Mouse (Mus musculus) kidney, postnatal 0 days (tissue): ENCODE measurements around the gene Polr1a. TPM values are rescaled to one million over a fixed set of nuclear protein-coding genes. Genes with fewer than 3 reads are reported as not detected.
A peak's percentile ranks its signal among the peaks of the same experiment; 100 is the strongest.

Experiments
- ATAC-seq: fragments of 200-750 bp; cut with Nextera tagmentation; replicated peaks from 2 replicates; pipeline ENCODE4 v1.8.0; 2017; ENCODE audit warnings: low read depth, moderate number of reproducible peaks, moderate TSS enrichment, moderate library complexity; ENCODE audit not compliant: low FRiP score
- DNase-seq: peaks from one replicate; pipeline ENCODE4 v3.0.0-alpha.2; 2016; ENCODE audit warnings: low spot score
- H3K27ac ChIP-seq: fragments of 300-500 bp; sonication (generic); 2 replicates; pipeline ENCODE4 v1.5.1; 2014; ENCODE audit warnings: mild to moderate bottlenecking
- H3K27me3 ChIP-seq: fragments of 300-500 bp; sonication (generic); 2 replicates; pipeline ENCODE4 v1.6.1; 2014; ENCODE audit warnings: low read length, mixed read lengths; ENCODE audit not compliant: insufficient read depth
- H3K36me3 ChIP-seq: fragments of 300-500 bp; sonication (generic); 2 replicates; pipeline ENCODE4 v1.6.1; 2014; ENCODE audit warnings: low read length, mixed read lengths; ENCODE audit not compliant: insufficient read depth
- H3K4me1 ChIP-seq: fragments of 300-500 bp; sonication (generic); replicated peaks from 2 replicates; pipeline ENCODE4 v1.6.1; 2014; ENCODE audit warnings: antibody characterized with exemption, low read length, mixed read lengths; ENCODE audit not compliant: insufficient read depth
- H3K4me2 ChIP-seq: fragments of 300-500 bp; sonication (generic); 2 replicates; pipeline ENCODE4 v1.6.1; 2014; ENCODE audit warnings: mild to moderate bottlenecking, low read length, moderate library complexity, mixed read lengths
- H3K4me3 ChIP-seq: fragments of 300-500 bp; sonication (generic); replicated peaks from 2 replicates; pipeline ENCODE4 v1.5.1; 2014; ENCODE audit warnings: low read depth, low read length
- H3K9ac ChIP-seq: fragments of 300-500 bp; sonication (generic); 2 replicates; pipeline ENCODE4 v1.6.1; 2014; ENCODE audit warnings: low read depth, low read length
- H3K9me3 ChIP-seq: fragments of 300-500 bp; sonication (generic); replicated peaks from 2 replicates; pipeline ENCODE4 v1.6.1; 2016; ENCODE audit warnings: low read length, inconsistent platforms, mixed read lengths
- CTCF ChIP-seq: IDR thresholded peaks from 2 replicates; pipeline ENCODE4 v1.5.1; 2016; ENCODE audit warnings: antibody characterized with exemption, low read depth, mild to moderate bottlenecking, moderate library complexity
- WGBS: fragments of 180-500 bp; shearing (Covaris S2); extraction: QIAGEN DNeasy Blood & Tissue Kit; methylation state at CpG from one replicate; pipeline ENCODE4 v1.1.7; 2014; 5-methylcytosine and 5-hydroxymethylcytosine counted together
- polyA plus RNA-seq: library from polyadenylated mRNA; unstranded; fragments of >200 nt; fragmentation: Nextera tagmentation; extraction: Ambion mirVana; gene quantifications from 2 replicates; pipeline ENCODE4 v1.2.1, GENCODE M21; 2015

Gene Polr1a
- polyA plus RNA-seq, 1 experiment from 2014 or later, result 17.5 TPM

DNA sequence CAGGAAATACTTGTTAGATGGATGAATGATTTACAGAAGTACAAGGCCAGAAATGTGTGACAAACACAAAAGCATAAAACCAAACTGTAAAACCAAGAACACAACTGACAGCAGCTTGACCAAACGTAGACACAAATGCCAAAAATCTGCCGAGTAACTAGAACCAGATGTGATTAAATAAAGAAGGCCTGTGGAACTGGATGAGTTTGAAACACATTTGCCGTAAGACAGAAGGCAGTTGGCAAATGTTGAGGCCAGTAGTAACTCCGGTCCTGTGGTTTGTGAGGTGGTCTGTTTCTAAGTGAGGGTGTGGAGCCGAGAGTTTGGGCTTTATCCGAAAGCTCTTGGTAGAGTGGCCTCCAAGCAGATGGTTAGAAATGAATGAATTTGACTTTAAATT, 32.1 kb downstream of the Polr1a start:
- H3K4me2 ChIP-seq, result no peak overlapping the region
- no peaks in the 10 kb centered on the region for H3K9me3 ChIP-seq
- H3K4me1 ChIP-seq, result no peaks in the 10 kb centered on the region
- no peak for TF ChIP-seq CTCF
- H3K9ac ChIP-seq, result no peak overlapping the region
- H3K27ac ChIP-seq, result no peak overlapping the region
- peaks cover 26% of the 10 kb centered on the region for H3K36me3 ChIP-seq
- ATAC-seq, result no peak
- 75% methylated on average over 6 of the region's 6 CpGs for WGBS
- no peak overlapping the region for H3K4me3 ChIP-seq
- DNase-seq, result no peak
- H3K27me3 ChIP-seq, result no peaks in the 10 kb centered on the region

DNA sequence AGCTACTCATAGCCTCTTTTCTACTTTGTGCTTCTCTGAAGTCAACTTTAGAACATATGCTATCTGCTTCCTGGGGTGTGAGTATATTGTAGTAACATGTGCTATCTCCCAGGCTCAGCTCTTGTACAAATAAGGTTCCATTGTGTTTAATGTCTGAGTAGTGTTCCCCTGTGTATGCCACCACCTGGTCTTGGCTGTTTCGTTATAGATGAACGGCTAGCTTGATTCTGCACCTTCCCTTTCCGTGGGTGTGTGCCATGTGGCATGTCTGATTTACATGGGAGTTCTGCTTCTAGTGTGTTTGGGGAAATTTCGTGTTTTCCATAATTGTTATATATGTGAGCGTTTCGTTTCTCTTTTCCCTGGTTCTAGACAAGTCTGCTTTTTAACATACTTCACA, 36.2 kb downstream of the Polr1a start:
- H3K9me3 ChIP-seq, result no peaks in the 10 kb centered on the region
- H3K27me3 ChIP-seq, result no peaks in the 10 kb centered on the region
- no peak for DNase-seq
- no peak overlapping the region for H3K4me2 ChIP-seq
- H3K9ac ChIP-seq, result no peak overlapping the region
- WGBS, result 89% methylated on average over 6 of the region's 6 CpGs
- no peaks in the 10 kb centered on the region for H3K4me1 ChIP-seq
- TF ChIP-seq CTCF, result no peak
- H3K27ac ChIP-seq, result no peak overlapping the region
- peaks cover 20% of the 10 kb centered on the region for H3K36me3 ChIP-seq
- ATAC-seq, result no peak
- no peak overlapping the region for H3K4me3 ChIP-seq

- no peak for ATAC-seq
Observed at GRCm38 (mm10) chr6:71946121-71946520, 37.3 kb downstream of the Polr1a start.

GRCm38 (mm10) chr6:71949721-71950120, 40.9 kb downstream of the Polr1a start:
- Histone ChIP-seq H3K9ac (no peak overlapping the region), H3K27me3 (no peaks in the 10 kb centered on the region), H3K27ac (no peak overlapping the region), H3K4me2 (no peak overlapping the region), H3K4me3 (no peak overlapping the region), H3K4me1 (no peaks in the 10 kb centered on the region), H3K36me3 (peaks cover 54% of the 10 kb centered on the region), H3K9me3 (no peaks in the 10 kb centered on the region)
- TF ChIP-seq CTCF, result no peak
- WGBS, result 42% methylated on average over 3 of the region's 3 CpGs
- DNase-seq (peak; percentile 41), ATAC-seq (no peak; the same call in 1 of the 2 replicates)

More at GRCm38 (mm10) chr6:71946121-71946520, 37.3 kb downstream of the Polr1a start:
- no peaks in the 10 kb centered on the region for H3K9me3 ChIP-seq
- no peak overlapping the region for H3K9ac ChIP-seq
- no peak overlapping the region for H3K27ac ChIP-seq
- peaks cover 20% of the 10 kb centered on the region; the same call in 1 of the 2 replicates for H3K36me3 ChIP-seq
- DNase-seq, result no peak
- H3K4me2 ChIP-seq, result no peak overlapping the region
- no peaks in the 10 kb centered on the region for H3K4me1 ChIP-seq
- no peaks in the 10 kb centered on the region for H3K27me3 ChIP-seq
- no peak overlapping the region for H3K4me3 ChIP-seq
- WGBS, result 96% methylated on average over 8 of the region's 8 CpGs
- TF ChIP-seq CTCF, result peak; percentile 27; the same call in 1 of the 2 replicates

- 83% methylated on average over 3 of the region's 3 CpGs for WGBS
- no peaks in the 10 kb centered on the region for H3K4me1 ChIP-seq
- peak; percentile 61 for DNase-seq
- no peak overlapping the region for H3K4me2 ChIP-seq
- no peak for TF ChIP-seq CTCF
- no peak overlapping the region for H3K9ac ChIP-seq
- H3K27ac ChIP-seq, result no peak overlapping the region
- H3K9me3 ChIP-seq, result no peaks in the 10 kb centered on the region
- no peaks in the 10 kb centered on the region for H3K27me3 ChIP-seq
- no peak overlapping the region for H3K4me3 ChIP-seq
- ATAC-seq, result no peak
- peaks cover 55% of the 10 kb centered on the region for H3K36me3 ChIP-seq
Observed at GRCm38 (mm10) chr6:71950592-71950991, 41.7 kb downstream of the Polr1a start.

- WGBS, result 80% methylated on average over 5 of the region's 5 CpGs
- Histone ChIP-seq H3K4me2 (no peak overlapping the region), H3K9ac (no peak overlapping the region), H3K4me1 (no peaks in the 10 kb centered on the region), H3K4me3 (no peak overlapping the region), H3K9me3 (no peaks in the 10 kb centered on the region), H3K27me3 (no peaks in the 10 kb centered on the region), H3K27ac (no peak overlapping the region), H3K36me3 (peaks cover 55% of the 10 kb centered on the region)
- DNase-seq (no peak), ATAC-seq (no peak)
- no peak for TF ChIP-seq CTCF
Observed at GRCm38 (mm10) chr6:71951192-71951591, 42.3 kb downstream of the Polr1a start.

- no peak overlapping the region for H3K4me2 ChIP-seq
- H3K27me3 ChIP-seq, result no peaks in the 10 kb centered on the region
- H3K9me3 ChIP-seq, result no peaks in the 10 kb centered on the region
- DNase-seq (no peak), ATAC-seq (no peak)
- no peak overlapping the region for H3K9ac ChIP-seq
- H3K27ac ChIP-seq, result no peak overlapping the region
- no peak for TF ChIP-seq CTCF
- WGBS, result 89% methylated on average over 5 of the region's 5 CpGs
- H3K4me3 ChIP-seq, result no peak overlapping the region
- H3K4me1 ChIP-seq, result no peaks in the 10 kb centered on the region
- peaks cover 13% of the 10 kb centered on the region for H3K36me3 ChIP-seq
Observed at GRCm38 (mm10) chr6:71962119-71962518, 53.3 kb downstream of the Polr1a start.
